Mouse (Mus musculus): ENCODE measurements around the gene AW549877.

- TF ChIP-seq CTCF (IDR thresholded peaks at IDR 0.05; ENCODE audit: low read depth, low read length) (no peak), POLR2A (IDR thresholded peaks at IDR 0.05; ENCODE audit: extremely low read depth, insufficient read depth, low read length) (no peak)
Observed at GRCm38 (mm10) chr15:3994852-3995447, 594 bp downstream of the AW549877 start.
